Mouse (Mus musculus): ENCODE results near the gene Rabggta. TPM values are rescaled to one million over a fixed set of nuclear protein-coding genes. Genes with fewer than 3 reads are reported as not detected.

Rabggta gene
- polyA plus RNA-seq, 1 experiment from 2014 or later = 53.2 TPM

DNA sequence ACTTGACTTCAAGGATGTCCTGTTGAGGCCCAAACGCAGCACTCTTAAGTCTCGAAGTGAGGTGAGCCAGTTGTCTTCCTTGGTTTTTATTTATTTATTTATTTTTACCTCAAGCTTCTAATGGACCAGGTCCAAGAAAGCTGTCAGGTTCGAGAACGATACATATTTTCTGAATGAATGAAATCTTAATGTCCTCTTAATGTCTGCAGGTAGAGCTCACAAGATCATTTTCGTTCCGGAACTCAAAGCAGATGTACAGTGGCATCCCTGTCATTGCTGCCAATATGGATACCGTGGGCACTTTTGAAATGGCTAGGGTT is 49.4 kb downstream of the Rabggta start:
- 82% methylated on average over 7 of the region's 7 CpGs for WGBS
- H3K36me3 ChIP-seq = peaks cover 36% of the 10 kb centered on the region
- H3K4me1 ChIP-seq (replicated peaks) = peaks cover 31% of the 10 kb centered on the region
- H3K27ac ChIP-seq (replicated peaks) = no peak overlapping the region
- H3K4me3 ChIP-seq = peak overlapping the region; percentile 72
- H3K27me3 ChIP-seq = no peaks in the 10 kb centered on the region
- H3K9me3 ChIP-seq = no peaks in the 10 kb centered on the region
- peak overlapping the region; percentile 83 for H3K9ac ChIP-seq
- H3K4me2 ChIP-seq = peak overlapping the region; percentile 77
- ATAC-seq (ENCODE audit: low read depth) = no peak

DNA sequence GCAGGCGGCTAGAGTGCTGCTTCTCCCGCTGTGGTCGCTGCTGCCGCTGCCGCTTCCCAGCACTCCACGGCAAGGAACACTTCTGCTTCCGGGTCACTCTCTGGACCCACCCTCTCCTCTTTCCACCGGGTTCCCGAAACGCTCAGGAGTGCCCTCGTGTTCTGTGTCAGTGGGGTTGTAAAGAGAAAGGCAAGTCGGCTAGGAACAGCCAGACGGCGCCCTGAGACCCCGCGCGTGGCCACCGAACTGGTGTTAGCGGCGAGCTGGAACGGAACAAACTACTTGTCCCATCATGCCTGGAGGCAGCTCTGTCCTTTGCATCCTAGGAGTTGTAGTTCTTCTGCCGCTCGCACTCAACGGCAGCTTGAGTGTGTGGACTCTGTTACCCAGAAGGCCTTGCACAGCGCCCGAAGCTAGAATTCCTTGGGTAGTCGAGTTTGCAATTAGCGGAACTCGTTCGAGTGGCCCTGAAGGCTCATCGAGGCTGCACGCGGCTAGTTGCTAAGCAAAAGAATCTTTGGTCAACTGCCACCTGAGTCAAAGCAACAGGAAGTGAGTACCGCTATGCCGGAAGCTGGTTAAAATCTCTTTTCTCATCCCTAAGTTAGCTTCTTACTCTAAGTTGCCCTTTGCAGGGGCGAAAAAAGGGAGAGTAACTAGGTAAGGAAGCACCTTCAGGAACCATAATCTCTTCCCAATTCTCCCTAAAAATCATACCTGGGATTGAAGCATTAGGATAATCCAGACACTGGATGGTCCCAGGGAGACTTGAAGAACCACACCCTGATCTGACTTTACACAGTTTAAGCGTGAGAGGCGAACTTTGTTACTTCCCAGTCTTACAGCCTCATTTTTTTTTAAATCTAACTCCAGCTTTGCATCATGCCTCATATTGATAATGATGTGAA is 50.0 kb downstream of the Rabggta start, which contains the start of the genes Gmpr2 and Nedd8:
Gene Gmpr2, plus strand, starts transcription at position 109 of the 908 bp plus-strand sequence.
Gene Nedd8, minus strand, starts transcription at position 292 of the 908 bp plus-strand sequence.
- 1% methylated on average over 38 of the region's 38 CpGs for WGBS
- H3K4me3 ChIP-seq = peak within 1 kb of the TSS; percentile 72
- peak; percentile 98 for ATAC-seq (ENCODE audit: low read depth)
- peaks cover 31% of the 10 kb centered on the region for H3K4me1 ChIP-seq (replicated peaks)
- H3K36me3 ChIP-seq = peaks cover 30% of the 10 kb centered on the region
- H3K4me2 ChIP-seq = peak within 1 kb of the TSS; percentile 77
- H3K9me3 ChIP-seq = no peaks in the 10 kb centered on the region
- H3K9ac ChIP-seq = peak within 1 kb of the TSS; percentile 83
- H3K27me3 ChIP-seq = no peaks in the 10 kb centered on the region
- H3K27ac ChIP-seq (replicated peaks) = peak within 1 kb of the TSS; percentile 87

DNA sequence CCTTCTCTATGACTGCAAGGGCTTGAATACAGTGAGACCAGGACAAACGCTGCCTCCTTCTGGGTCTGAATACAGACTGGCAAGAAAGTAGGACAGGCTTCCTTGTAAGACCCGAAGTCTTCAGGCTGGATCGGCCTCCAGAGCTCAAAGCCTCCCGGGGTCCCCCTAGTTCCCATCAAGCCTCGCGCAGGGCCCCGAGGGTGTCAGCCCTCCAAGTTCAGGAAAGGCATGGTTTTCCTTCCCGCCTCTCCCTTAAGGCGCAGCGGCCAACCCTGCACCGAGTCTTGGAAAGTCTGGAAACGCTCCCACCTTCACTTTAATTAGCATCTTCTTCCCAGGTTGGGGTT is 50.6 kb downstream of the Rabggta start:
- Histone ChIP-seq H3K4me3 (peak overlapping the region; percentile 72), H3K36me3 (peaks cover 29% of the 10 kb centered on the region), H3K9me3 (no peaks in the 10 kb centered on the region), H3K27ac (replicated peaks) (peak overlapping the region; percentile 87), H3K9ac (peak overlapping the region; percentile 83), H3K27me3 (no peaks in the 10 kb centered on the region), H3K4me1 (replicated peaks) (peaks cover 31% of the 10 kb centered on the region), H3K4me2 (peak overlapping the region; percentile 77)
- 1% methylated on average over 12 of the region's 12 CpGs for WGBS
- peak; percentile 72 for ATAC-seq (ENCODE audit: low read depth)

Other genes with a start within 250 kb of the Rabggta start
- gene Dhrs4, start 243.5 kb downstream of the Rabggta start, polyA plus RNA-seq (2015; fragmentation: Nextera tagmentation; extraction: Ambion mirVana) = 26.1 and 31.9 TPM in 2 replicates
- gene Carmil3, start 231.6 kb downstream of the Rabggta start, polyA plus RNA-seq (2015; fragmentation: Nextera tagmentation; extraction: Ambion mirVana) = 19.6 and 21.7 TPM in 2 replicates
- gene Cpne6, start 211.8 kb downstream of the Rabggta start, polyA plus RNA-seq (2015; fragmentation: Nextera tagmentation; extraction: Ambion mirVana) = 5.7 and 10.1 TPM in 2 replicates
- gene Nrl, start 197.3 kb downstream of the Rabggta start, polyA plus RNA-seq (2015; fragmentation: Nextera tagmentation; extraction: Ambion mirVana) = 0.07 TPM in 1 of 2 replicates, not detected in the other
- gene Pck2, start 182.0 kb downstream of the Rabggta start, polyA plus RNA-seq (2015; fragmentation: Nextera tagmentation; extraction: Ambion mirVana) = 18.7 and 20.3 TPM in 2 replicates
- gene Dcaf11, start 162.3 kb downstream of the Rabggta start, polyA plus RNA-seq (2015; fragmentation: Nextera tagmentation; extraction: Ambion mirVana) = 109 and 126 TPM in 2 replicates
- gene A730061H03Rik, start 161.9 kb downstream of the Rabggta start, polyA plus RNA-seq (2015; fragmentation: Nextera tagmentation; extraction: Ambion mirVana) = 0.59 TPM in 1 of 2 replicates, not detected in the other
- gene Fitm1, start 146.6 kb downstream of the Rabggta start, polyA plus RNA-seq (2015; fragmentation: Nextera tagmentation; extraction: Ambion mirVana) = 1.0 and 3.2 TPM in 2 replicates
- gene Psme1, start 144.1 kb downstream of the Rabggta start, polyA plus RNA-seq (2015; fragmentation: Nextera tagmentation; extraction: Ambion mirVana) = 167 and 179 TPM in 2 replicates
- 20.4 and 24.5 TPM in 2 replicates for gene Emc9, start 137.0 kb downstream of the Rabggta start, polyA plus RNA-seq (2015; fragmentation: Nextera tagmentation; extraction: Ambion mirVana)
- gene Psme2, start 131.2 kb downstream of the Rabggta start, polyA plus RNA-seq (2015; fragmentation: Nextera tagmentation; extraction: Ambion mirVana) = 178 and 199 TPM in 2 replicates
- 21.7 and 27.5 TPM in 2 replicates for gene Rnf31, start 130.6 kb downstream of the Rabggta start, polyA plus RNA-seq (2015; fragmentation: Nextera tagmentation; extraction: Ambion mirVana)
- 9.8 and 10.4 TPM in 2 replicates for gene Irf9, start 118.7 kb downstream of the Rabggta start, polyA plus RNA-seq (2015; fragmentation: Nextera tagmentation; extraction: Ambion mirVana)
- gene Rec8, start 104.2 kb downstream of the Rabggta start, polyA plus RNA-seq (2015; fragmentation: Nextera tagmentation; extraction: Ambion mirVana) = 17.4 and 17.6 TPM in 2 replicates
- gene Ipo4, start 86.3 kb downstream of the Rabggta start, polyA plus RNA-seq (2015; fragmentation: Nextera tagmentation; extraction: Ambion mirVana) = 81.6 and 84.5 TPM in 2 replicates
- 1.9 and 3.0 TPM in 2 replicates for gene Gm49378, start 84.4 kb downstream of the Rabggta start, polyA plus RNA-seq (2015; fragmentation: Nextera tagmentation; extraction: Ambion mirVana)
- gene Tm9sf1, start 78.5 kb downstream of the Rabggta start, polyA plus RNA-seq (2015; fragmentation: Nextera tagmentation; extraction: Ambion mirVana) = 60.0 and 61.2 TPM in 2 replicates
- 0.30 and 0.31 TPM in 2 replicates for gene Tssk4, start 72.1 kb downstream of the Rabggta start, polyA plus RNA-seq (2015; fragmentation: Nextera tagmentation; extraction: Ambion mirVana)
- 68.6 and 70.4 TPM in 2 replicates for gene Mdp1, start 61.8 kb downstream of the Rabggta start, polyA plus RNA-seq (2015; fragmentation: Nextera tagmentation; extraction: Ambion mirVana)
- gene Gmpr2, start 50.3 kb downstream of the Rabggta start, polyA plus RNA-seq (2015; fragmentation: Nextera tagmentation; extraction: Ambion mirVana) = 51.1 and 55.0 TPM in 2 replicates
- 551 and 603 TPM in 2 replicates for gene Nedd8, start 50.1 kb downstream of the Rabggta start, polyA plus RNA-seq (2015; fragmentation: Nextera tagmentation; extraction: Ambion mirVana)
- gene Tinf2, start 40.4 kb downstream of the Rabggta start, polyA plus RNA-seq (2015; fragmentation: Nextera tagmentation; extraction: Ambion mirVana) = 26.3 and 26.9 TPM in 2 replicates
- gene Tgm1, start 8.3 kb downstream of the Rabggta start, polyA plus RNA-seq (2015; fragmentation: Nextera tagmentation; extraction: Ambion mirVana) = 0.17 and 0.66 TPM in 2 replicates
- gene Dhrs1, start 23.4 kb upstream of the Rabggta start, polyA plus RNA-seq (2015; fragmentation: Nextera tagmentation; extraction: Ambion mirVana) = 90.0 and 95.0 TPM in 2 replicates
- gene Nop9, start 23.4 kb upstream of the Rabggta start, polyA plus RNA-seq (2015; fragmentation: Nextera tagmentation; extraction: Ambion mirVana) = 29.3 and 32.7 TPM in 2 replicates
- gene Cideb, start 36.2 kb upstream of the Rabggta start, polyA plus RNA-seq (2015; fragmentation: Nextera tagmentation; extraction: Ambion mirVana) = 0.24 TPM in 1 of 2 replicates, not detected in the other
- 0.29 and 0.33 TPM in 2 replicates for gene Ltb4r2, start 39.2 kb upstream of the Rabggta start, polyA plus RNA-seq (2015; fragmentation: Nextera tagmentation; extraction: Ambion mirVana)
- gene Ltb4r1, start 43.7 kb upstream of the Rabggta start, polyA plus RNA-seq (2015; fragmentation: Nextera tagmentation; extraction: Ambion mirVana) = 0.21 and 0.28 TPM in 2 replicates
- 4.4 and 5.7 TPM in 2 replicates for gene Adcy4, start 61.8 kb upstream of the Rabggta start, polyA plus RNA-seq (2015; fragmentation: Nextera tagmentation; extraction: Ambion mirVana)
- 4.3 and 4.7 TPM in 2 replicates for gene Ripk3, start 66.6 kb upstream of the Rabggta start, polyA plus RNA-seq (2015; fragmentation: Nextera tagmentation; extraction: Ambion mirVana)
- 12.2 and 14.2 TPM in 2 replicates for gene Nfatc4, start 100.9 kb upstream of the Rabggta start, polyA plus RNA-seq (2015; fragmentation: Nextera tagmentation; extraction: Ambion mirVana)
- 11.8 and 12.7 TPM in 2 replicates for gene Nynrin, start 131.7 kb upstream of the Rabggta start, polyA plus RNA-seq (2015; fragmentation: Nextera tagmentation; extraction: Ambion mirVana)
- 0.19 and 0.25 TPM in 2 replicates for gene Cbln3, start 162.1 kb upstream of the Rabggta start, polyA plus RNA-seq (2015; fragmentation: Nextera tagmentation; extraction: Ambion mirVana)
- gene Khnyn, start 162.7 kb upstream of the Rabggta start, polyA plus RNA-seq (2015; fragmentation: Nextera tagmentation; extraction: Ambion mirVana) = 10.5 and 11.1 TPM in 2 replicates
- 105 and 109 TPM in 2 replicates for gene Sdr39u1, start 178.0 kb upstream of the Rabggta start, polyA plus RNA-seq (2015; fragmentation: Nextera tagmentation; extraction: Ambion mirVana)
- 0.47 TPM in 1 of 2 replicates, not detected in the other for gene Cma1, start 222.4 kb upstream of the Rabggta start, polyA plus RNA-seq (2015; fragmentation: Nextera tagmentation; extraction: Ambion mirVana)
- gene Cma2, start 228.7 kb upstream of the Rabggta start, polyA plus RNA-seq (2015; fragmentation: Nextera tagmentation; extraction: Ambion mirVana) = not detected in 2 replicates